Mouse (Mus musculus) urinary bladder, postnatal 36 days (tissue): ENCODE data around the gene Magea1.
"Not testable (repeated sequence)": the region's sequence is repeated elsewhere in the genome, so short reads cannot be mapped to it uniquely, and the experiment has no call there.

ENCODE experiments used
- DNase-seq, 2 experiments: peaks; one replicate each; pipeline ENCODE4 v3.0.0; 2022; ENCODE audit warnings: low spot score in 2 of 2, mixed read lengths in 1 of 2

Magea1 gene

GRCm38 (mm10) chrX:155089693-155090092 is at the start of gene Magea1:
Gene Magea1, minus strand, starts transcription at chrX:155089793.
- DNase-seq = not testable (repeated sequence)

DNA sequence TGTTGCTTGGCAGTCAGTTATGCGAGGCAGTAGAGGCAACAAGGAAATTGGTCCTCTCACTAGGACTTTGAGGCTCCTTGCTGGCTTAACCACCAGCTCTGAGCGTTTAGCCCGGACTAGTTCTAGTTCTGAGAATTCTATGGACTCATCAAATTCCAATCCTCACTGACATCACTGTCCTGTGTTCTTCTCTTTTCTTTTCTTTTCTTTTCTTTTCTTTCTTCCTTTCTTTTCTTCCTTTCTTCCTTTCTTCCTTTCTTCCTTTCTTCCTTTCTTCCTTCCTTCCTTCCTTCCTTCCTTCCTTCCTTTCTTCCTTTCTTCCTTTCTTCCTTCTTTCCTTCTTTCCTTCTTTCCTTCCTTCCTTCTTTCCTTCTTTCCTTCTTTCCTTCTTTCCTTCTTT is 38.7 kb upstream of the Magea1 start, which contains the start of gene Cldn34b2:
Gene Cldn34b2 (minus strand): TSS at position 101 of the 400 bp plus-strand sequence.
- DNase-seq = not testable (repeated sequence)

- DNase-seq = peak in 1 of 2 experiments; percentile 0
These were observed 8.4 kb upstream of the Magea1 start for GRCm38 (mm10) chrX:155098024-155098423.

DNA sequence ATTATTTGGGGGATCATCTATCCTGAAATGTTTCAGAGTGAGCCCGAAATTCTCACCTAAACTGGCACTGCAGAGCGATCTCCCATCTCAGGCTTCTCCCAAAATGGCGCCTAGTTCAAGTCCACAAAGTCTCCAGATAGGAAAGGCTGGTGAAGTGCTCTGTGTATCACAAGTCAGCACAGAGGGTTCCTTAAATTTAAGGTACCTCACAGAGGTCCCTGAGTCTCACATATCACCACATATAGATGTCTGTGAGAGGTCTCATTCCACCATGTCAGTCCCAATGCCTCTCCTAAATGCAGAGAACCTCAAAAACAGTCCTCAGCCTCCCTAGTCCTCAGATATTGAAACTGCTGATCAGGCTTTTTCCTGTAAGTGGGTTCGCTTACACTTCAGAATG is 4.0 kb upstream of the Magea1 start, which contains the start of gene Magea2:
Gene Magea2 (minus strand): TSS at position 101 of the 400 bp plus-strand sequence.
- not testable (repeated sequence) for DNase-seq

GRCm38 (mm10) chrX:155063045-155063444 is 26.5 kb downstream of the Magea1 start, which contains the start of gene Magea5:
Gene Magea5, minus strand, starts transcription at chrX:155063145.
- not testable (repeated sequence) for DNase-seq
